In the genomic region with DNA sequence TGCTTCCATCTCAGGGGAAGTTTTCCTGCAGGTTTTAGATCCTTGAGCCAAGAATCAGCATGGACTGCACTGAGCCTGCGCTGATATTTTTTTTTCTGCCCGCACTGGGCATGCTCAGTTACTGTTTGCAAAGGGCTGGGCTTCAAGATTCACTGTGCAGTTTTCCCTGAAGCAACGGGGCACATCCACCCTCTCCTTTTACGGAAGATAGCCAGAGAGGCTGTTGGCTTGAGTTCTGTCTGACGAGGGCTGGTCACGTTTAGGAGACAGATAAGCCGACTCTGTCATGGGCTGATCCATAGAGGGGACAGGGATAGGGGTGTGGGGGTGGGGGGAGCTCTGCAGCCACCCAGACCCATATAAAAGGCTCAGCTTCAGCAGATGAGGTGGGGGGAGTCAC, we compare ENCODE assay signal across 8 mouse cellular contexts. TPM values are rescaled to one million over a fixed set of nuclear protein-coding genes. Genes with fewer than 3 reads are reported as not detected.
DNase-seq lines count a peak whose midpoint lies in the region; ATAC-seq and TF ChIP-seq lines count a peak whose summit lies in the region.

No protein-coding gene starts in this region.

- intact Hi-C loops in heart, postnatal 10 days (cut with DNase I), result no loop called here

- no peaks in the 10 kb centered on the region for H3K9me3 ChIP-seq in E14TG2a.4 (ENCODE audit: low read length)

- DNase-seq in adrenal gland, adult 2 months, result peak; percentile 42
- no peak for DNase-seq in adrenal gland, adult 18-20 months (ENCODE audit: low spot score in 2 of 2)
- peak; percentile 67 to 68 for DNase-seq in cerebellum, postnatal 14 days
- DNase-seq in heart, postnatal 10 days, result peak; percentile 85 to 88
- DNase-seq in layer of hippocampus, postnatal 36 days, result peak; percentile 52 to 58
- DNase-seq in thymus, postnatal 36 days, result no peak

- H3K4me3 ChIP-seq in E14TG2a.4 (replicated peaks; ENCODE audit: low read length), result 0 out of 2 replicates have a peak overlapping the region, but pooled peaks have one; percentile 20

- no peaks in the 10 kb centered on the region for H3K36me3 ChIP-seq in E14TG2a.4 (ENCODE audit: insufficient read depth, low read length)

- H3K27me3 ChIP-seq in E14TG2a.4 (ENCODE audit: insufficient read depth, low read length), result no peaks in the 10 kb centered on the region

- ATAC-seq in megakaryocyte progenitor cell, adult 5-6 weeks (replicated peaks; ENCODE audit: poor library complexity), result peak; percentile 62

- no peak for TF ChIP-seq CTCF in E14TG2a.4 (conservative IDR thresholded peaks at IDR 0.05; ENCODE audit: low read length)

- H3K4me1 ChIP-seq in E14TG2a.4 (replicated peaks; ENCODE audit: low read depth, low read length), result peaks cover 95% of the 10 kb centered on the region

RNA-seq across cellular contexts. Expression of a gene that starts 47.2 kb away (rescaled TPM):
- total RNA-seq in adrenal gland, adult 2 months (2021), result 10 to 100 TPM; 23.7 to 40.0 TPM
- 25.5 and 26.9 TPM in 2 replicates for polyA plus RNA-seq in adrenal gland, adult 2 months (2012; rRNA removed)
- total RNA-seq in adrenal gland, adult 18-20 months (2021), result 10 to 100 TPM; 26.2 to 30.2 TPM
- total RNA-seq in heart, postnatal 10 days (2021), result 100 to 1,000 TPM; 167 to 178 TPM
- total RNA-seq in layer of hippocampus, postnatal 36 days (2021), result 100 to 1,000 TPM; 287 to 297 TPM
- 30.9 and 37.2 TPM in 2 replicates for total RNA-seq in megakaryocyte progenitor cell, adult 5-6 weeks (2015)
- total RNA-seq in megakaryocyte progenitor cell, adult 5-6 weeks (2017), result 86.2 and 116 TPM in 2 replicates

Comparison
In these comparisons a context has a peak if more than half of its experiments do, and no peak if none do; other contexts are left out.
1. DNase-seq: peak in adrenal gland, adult 2 months (single experiment), cerebellum, postnatal 14 days (2 of 2), heart, postnatal 10 days (2 of 2) and layer of hippocampus, postnatal 36 days (2 of 2); none in adrenal gland, adult 18-20 months (0 of 2) and thymus, postnatal 36 days (0 of 2).